Mouse (Mus musculus) lung, embryonic 15.5 days (tissue): ENCODE results near the gene Btn2a2. TPM values are rescaled to one million over a fixed set of nuclear protein-coding genes. Genes with fewer than 3 reads are reported as not detected.
A peak's percentile ranks its signal among the peaks of the same experiment; 100 is the strongest.

ENCODE experiments used
- ATAC-seq: fragments of 200-750 bp; cut with Nextera tagmentation; 2 replicates; pipeline ENCODE4 v1.8.0; 2017; ENCODE audit warnings: moderate number of reproducible peaks, borderline replicate concordance; ENCODE audit not compliant: low FRiP score, low TSS enrichment; ENCODE audit errors: extremely low read depth
- H3K27ac ChIP-seq: fragments of 300-500 bp; sonication (generic); 2 replicates; pipeline ENCODE4 v1.5.1; 2015; ENCODE audit warnings: moderate library complexity, mild to moderate bottlenecking, inconsistent platforms
- H3K27me3 ChIP-seq: fragments of 300-500 bp; sonication (generic); 2 replicates; pipeline ENCODE4 v1.6.1; 2015; ENCODE audit warnings: inconsistent platforms
- H3K36me3 ChIP-seq: fragments of 300-500 bp; sonication (generic); 2 replicates; pipeline ENCODE4 v1.6.1; 2015; ENCODE audit warnings: inconsistent platforms
- H3K4me1 ChIP-seq: fragments of 300-500 bp; sonication (generic); 2 replicates; pipeline ENCODE4 v1.6.1; 2015; ENCODE audit warnings: inconsistent platforms
- H3K4me2 ChIP-seq: fragments of 300-500 bp; sonication (generic); 2 replicates; pipeline ENCODE4 v1.6.1; 2015; ENCODE audit warnings: inconsistent platforms, mild to moderate bottlenecking, moderate library complexity
- H3K4me3 ChIP-seq: fragments of 300-500 bp; sonication (generic); 2 replicates; pipeline ENCODE4 v1.5.1; 2015; ENCODE audit warnings: mild to moderate bottlenecking, inconsistent platforms
- H3K9ac ChIP-seq: fragments of 300-500 bp; sonication (generic); 2 replicates; pipeline ENCODE4 v1.6.1; 2015; ENCODE audit warnings: inconsistent platforms
- H3K9me3 ChIP-seq: fragments of 300-500 bp; sonication (generic); 2 replicates; pipeline ENCODE4 v1.6.1; 2016; ENCODE audit warnings: inconsistent platforms
- WGBS: fragments of 180-500 bp; shearing (Covaris S2); methylation state at CpG from one replicate; pipeline ENCODE4 v1.1.7; 2015; 5-methylcytosine and 5-hydroxymethylcytosine counted together
- polyA plus RNA-seq: library from polyadenylated mRNA; unstranded; fragments of >200 nt; fragmentation: Nextera tagmentation; extraction: Ambion mirVana; gene quantifications from 2 replicates; pipeline ENCODE4 v1.2.1, GENCODE M21; 2015

The Btn2a2 gene
- polyA plus RNA-seq, 1 experiment from 2014 or later = 0.16 TPM

DNA sequence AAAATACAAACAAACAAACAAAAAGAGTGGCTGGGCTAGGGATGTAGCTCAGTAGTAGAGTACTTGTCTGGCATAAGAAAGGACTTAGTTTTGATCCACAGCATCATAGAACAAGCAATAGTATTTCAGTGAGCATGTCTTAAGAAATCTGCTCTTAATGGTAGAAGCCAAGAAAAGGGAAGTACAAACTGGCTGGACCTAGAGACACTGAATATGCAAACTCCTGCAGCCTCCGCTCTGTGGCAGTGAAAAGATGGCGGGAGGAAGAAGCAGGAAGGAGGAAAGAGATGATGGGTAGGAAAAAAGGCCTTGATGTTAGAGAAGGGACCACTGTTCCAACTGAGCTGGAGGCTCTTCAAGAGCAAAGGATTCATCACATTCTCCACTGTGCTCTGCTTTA, 5.5 kb downstream of the Btn2a2 start:
- Histone ChIP-seq H3K4me2 (no peak overlapping the region), H3K36me3 (no peaks in the 10 kb centered on the region)
- WGBS = 75% methylated on average over 2 of the region's 2 CpGs

DNA sequence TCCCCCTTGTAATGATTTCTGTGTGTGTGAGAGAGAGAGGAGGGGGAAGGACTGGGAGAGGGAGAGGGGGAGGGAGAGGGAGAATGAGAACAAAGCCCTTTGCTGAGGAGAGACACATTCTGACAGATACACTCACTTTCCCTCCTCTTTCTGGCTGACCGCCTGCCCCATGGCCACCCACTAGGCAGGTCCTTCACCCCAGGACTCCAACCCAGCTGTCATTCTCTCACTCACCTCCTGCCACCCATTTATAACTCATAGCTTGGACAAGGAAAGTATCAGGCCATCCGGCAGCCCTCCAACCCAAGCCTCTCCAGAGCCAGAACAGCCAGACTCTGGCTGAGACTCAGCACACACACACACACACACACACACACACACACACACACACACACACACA, 13.0 kb downstream of the Btn2a2 start:
- Histone ChIP-seq H3K4me1 (no peaks in the 10 kb centered on the region), H3K27me3 (no peaks in the 10 kb centered on the region), H3K36me3 (no peaks in the 10 kb centered on the region), H3K4me2 (no peak overlapping the region), H3K9me3 (no peaks in the 10 kb centered on the region), H3K27ac (no peak overlapping the region), H3K9ac (no peak overlapping the region), H3K4me3 (no peak overlapping the region)
- WGBS = 4% methylated on average over 2 of the region's 2 CpGs
- peak; percentile 85 for ATAC-seq

More for the DNA sequence above, 5.5 kb downstream of the Btn2a2 start:
- no peak overlapping the region for H3K4me3 ChIP-seq
- no peaks in the 10 kb centered on the region for H3K27me3 ChIP-seq
- peaks cover 4% of the 10 kb centered on the region; the same call in 1 of the 2 replicates for H3K4me1 ChIP-seq
- no peak overlapping the region for H3K27ac ChIP-seq
- ATAC-seq = no peak
- H3K9ac ChIP-seq = no peak overlapping the region
- H3K9me3 ChIP-seq = no peaks in the 10 kb centered on the region

DNA sequence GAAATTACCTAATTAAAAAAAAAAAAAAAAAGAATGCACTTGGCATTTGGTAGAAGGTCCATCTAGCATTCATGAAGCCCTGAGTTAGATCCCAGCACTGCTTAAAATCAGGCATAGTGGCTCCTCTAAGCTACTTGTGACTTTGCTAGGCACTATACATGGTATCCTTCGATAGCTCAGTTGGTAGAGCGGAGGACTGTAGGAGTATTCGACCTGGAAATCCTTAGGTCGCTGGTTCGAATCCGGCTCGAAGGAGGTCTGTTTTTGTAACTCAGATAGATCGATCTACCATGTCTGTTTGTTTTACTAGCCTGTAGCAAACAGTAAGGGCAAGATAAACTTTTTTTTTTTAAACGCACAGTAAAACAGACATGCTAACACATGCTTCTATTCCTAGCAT, 21.7 kb downstream of the Btn2a2 start:
- H3K36me3 ChIP-seq = no peaks in the 10 kb centered on the region

DNA sequence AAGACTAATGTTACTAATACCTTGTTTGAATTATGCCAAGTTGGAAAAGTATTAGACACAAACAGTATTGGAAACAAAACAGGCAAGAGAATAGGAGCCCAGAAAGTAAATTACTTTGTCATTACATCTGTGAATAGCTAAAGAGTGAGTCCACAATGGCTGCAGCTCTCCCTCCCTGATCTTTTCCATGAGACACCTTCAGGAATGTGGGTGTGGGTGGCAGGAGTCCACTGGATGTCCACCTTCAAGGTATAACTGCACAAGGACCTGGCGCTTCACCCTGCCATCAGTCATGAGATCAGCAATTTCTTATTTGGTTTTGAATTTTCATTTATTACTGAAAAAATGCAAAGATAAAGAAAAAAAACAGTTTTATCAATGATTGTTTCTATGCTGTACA, 22.4 kb downstream of the Btn2a2 start:
- H3K9me3 ChIP-seq = no peaks in the 10 kb centered on the region
- no peaks in the 10 kb centered on the region for H3K27me3 ChIP-seq
- peaks cover 17% of the 10 kb centered on the region for H3K4me1 ChIP-seq
- H3K9ac ChIP-seq = no peak overlapping the region
- no peak for ATAC-seq
- no peak overlapping the region for H3K4me3 ChIP-seq
- 61% methylated on average over 1 of the region's 1 CpGs for WGBS
- peak overlapping the region; percentile 90 for H3K4me2 ChIP-seq
- H3K36me3 ChIP-seq = no peaks in the 10 kb centered on the region
- no peak overlapping the region for H3K27ac ChIP-seq

More for the DNA sequence above, 21.7 kb downstream of the Btn2a2 start:
- Histone ChIP-seq H3K4me2 (no peak overlapping the region), H3K4me3 (no peak overlapping the region), H3K9me3 (no peaks in the 10 kb centered on the region), H3K4me1 (peaks cover 17% of the 10 kb centered on the region), H3K27ac (no peak overlapping the region), H3K27me3 (no peaks in the 10 kb centered on the region), H3K9ac (no peak overlapping the region)
- no peak for ATAC-seq
- 3% methylated on average over 9 of the region's 9 CpGs for WGBS

DNA sequence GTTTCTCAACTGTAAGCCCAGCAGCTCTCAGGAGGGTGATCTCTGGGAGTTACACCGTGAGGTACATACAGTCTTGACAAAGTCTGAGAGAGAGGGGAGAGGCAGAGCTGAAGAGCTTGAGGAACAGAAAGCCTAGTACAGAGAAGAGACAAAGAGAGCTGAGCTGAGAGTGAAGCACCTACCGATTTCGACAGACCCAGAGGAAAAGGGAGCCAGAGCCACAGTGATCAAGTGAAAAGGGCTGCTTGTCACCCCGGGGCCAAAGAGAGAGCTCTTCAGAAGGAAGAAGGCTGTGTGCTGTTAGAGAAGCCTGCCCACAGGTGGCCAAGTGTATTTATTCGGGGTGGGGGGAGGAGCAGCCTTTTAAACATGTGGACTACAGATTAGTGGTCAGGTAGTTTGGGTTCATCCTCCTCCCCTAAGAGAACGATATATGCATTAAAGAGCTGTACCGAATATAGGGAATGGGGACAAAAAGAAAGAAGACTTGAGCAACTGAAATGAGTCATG, 23.0 kb downstream of the Btn2a2 start, which contains the start of gene Btn1a1:
Gene Btn1a1 (minus strand): TSS at position 302 of the 510 bp plus-strand sequence.
- no peak within 1 kb of the TSS for H3K27ac ChIP-seq

DNA sequence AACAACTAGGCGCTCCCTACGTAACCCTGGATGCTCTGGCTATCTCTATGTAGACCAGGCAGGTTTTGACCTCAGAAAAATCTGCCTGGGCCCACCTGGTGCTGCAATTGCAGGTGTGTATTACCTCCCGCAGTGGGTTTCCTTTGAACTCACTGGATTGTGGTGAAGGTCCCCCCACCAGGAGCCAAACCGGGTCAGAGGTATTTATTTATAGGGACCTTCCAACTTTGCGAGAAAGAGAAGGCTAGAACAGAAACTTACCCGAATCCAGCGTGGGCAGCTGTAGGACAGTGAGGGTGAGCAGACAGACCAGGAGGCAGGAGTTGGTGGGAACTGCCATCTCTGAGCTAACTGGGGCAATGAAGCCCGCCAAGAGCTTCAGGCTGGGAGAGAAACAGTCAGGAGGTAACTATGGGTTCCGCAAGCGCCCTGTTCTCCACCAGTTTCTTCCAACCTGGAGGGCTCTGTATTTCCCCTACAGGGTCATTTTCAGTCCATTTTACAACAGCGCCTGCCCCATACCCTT, 23.8 kb downstream of the Btn2a2 start:
- H3K36me3 ChIP-seq = no peaks in the 10 kb centered on the region
- no peaks in the 10 kb centered on the region for H3K27me3 ChIP-seq
- peak overlapping the region; percentile 49; the same call in 1 of the 2 replicates for H3K9ac ChIP-seq
- no peak for ATAC-seq
- peak overlapping the region; percentile 56 for H3K4me3 ChIP-seq
- no peaks in the 10 kb centered on the region for H3K9me3 ChIP-seq
- H3K4me1 ChIP-seq = peaks cover 25% of the 10 kb centered on the region
- peak overlapping the region; percentile 90 for H3K4me2 ChIP-seq
- WGBS = 3% methylated on average over 11 of the region's 11 CpGs
- H3K27ac ChIP-seq = no peak overlapping the region

More for the DNA sequence above, 23.0 kb downstream of the Btn2a2 start, which contains the start of gene Btn1a1:
- WGBS = 3% methylated on average over 7 of the region's 7 CpGs
- Histone ChIP-seq H3K4me3 (peak within 1 kb of the TSS; percentile 56), H3K4me2 (peak within 1 kb of the TSS; percentile 90), H3K9ac (peak within 1 kb of the TSS; percentile 49), H3K27me3 (no peaks in the 10 kb centered on the region), H3K9me3 (no peaks in the 10 kb centered on the region), H3K36me3 (no peaks in the 10 kb centered on the region), H3K4me1 (peaks cover 18% of the 10 kb centered on the region)
- ATAC-seq = no peak

DNA sequence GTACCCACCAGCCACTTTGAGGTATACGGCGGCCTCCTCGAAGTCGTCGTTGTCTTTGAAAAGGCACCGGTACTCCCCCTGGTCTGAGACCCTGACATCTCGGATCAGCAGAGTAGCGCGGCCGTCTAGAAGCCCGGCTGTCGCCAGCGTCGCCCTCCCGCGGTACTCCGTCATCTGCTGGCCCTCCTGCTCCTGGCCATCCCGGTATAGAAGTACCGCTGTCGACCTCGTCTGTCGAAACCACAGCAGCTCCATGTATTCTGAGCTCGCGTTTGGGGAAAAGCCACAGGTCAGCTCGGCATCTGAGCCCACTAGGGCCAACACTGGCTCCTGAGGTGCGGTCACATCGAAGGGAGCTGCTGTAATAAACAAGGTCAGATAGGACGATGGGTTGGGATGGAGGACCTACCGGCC, 24.4 kb downstream of the Btn2a2 start:
- peak overlapping the region; percentile 90 for H3K4me2 ChIP-seq
- ATAC-seq = peak; percentile 29; the same call in 1 of the 2 replicates
- no peak overlapping the region for H3K27ac ChIP-seq
- H3K9me3 ChIP-seq = no peaks in the 10 kb centered on the region
- H3K27me3 ChIP-seq = no peaks in the 10 kb centered on the region
- WGBS = under 1% methylated on average over 29 of the region's 29 CpGs
- H3K4me1 ChIP-seq = peaks cover 25% of the 10 kb centered on the region
- H3K4me3 ChIP-seq = peak overlapping the region; percentile 56
- no peaks in the 10 kb centered on the region for H3K36me3 ChIP-seq
- peak overlapping the region; percentile 49 for H3K9ac ChIP-seq

DNA sequence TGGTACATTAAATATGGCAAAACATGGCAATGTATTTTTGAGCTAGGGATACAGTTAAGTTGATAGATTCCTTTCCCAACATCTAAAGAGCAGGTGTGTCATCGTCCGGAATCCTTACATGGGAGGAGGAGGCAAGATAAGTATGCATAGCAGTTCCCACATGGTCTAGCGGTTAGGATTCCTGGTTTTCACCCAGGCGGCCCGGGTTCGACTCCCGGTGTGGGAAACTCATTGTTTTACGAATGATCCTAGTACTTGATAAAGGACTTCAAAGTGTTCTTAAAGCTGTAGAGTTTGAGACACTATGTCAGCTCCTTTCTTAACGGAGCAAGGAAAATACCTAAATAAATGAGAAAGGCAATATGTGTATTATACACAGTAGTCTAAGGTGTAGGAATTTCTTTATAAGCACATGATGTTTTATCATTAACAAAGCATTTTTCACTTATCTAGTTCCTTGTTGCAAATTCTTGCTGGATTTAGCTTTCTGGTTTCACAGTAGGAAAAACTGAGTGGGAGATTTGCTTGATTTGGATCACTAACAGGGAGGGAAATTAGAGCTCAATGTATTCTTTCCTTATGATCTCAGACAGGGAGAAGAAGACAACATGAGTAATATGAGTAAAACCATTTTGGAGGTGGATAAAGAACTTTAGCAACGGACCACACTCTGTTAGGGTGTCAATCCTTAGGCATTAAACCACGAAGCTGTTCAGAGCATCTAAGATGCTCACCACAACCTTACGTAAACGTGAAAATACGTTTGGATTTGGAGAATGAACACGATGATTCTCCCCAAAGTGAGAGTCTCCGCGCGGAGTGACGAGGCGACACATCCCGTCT, 25.1 kb downstream of the Btn2a2 start:
- Histone ChIP-seq H3K4me3 (peak overlapping the region; percentile 56), H3K36me3 (no peaks in the 10 kb centered on the region), H3K27me3 (no peaks in the 10 kb centered on the region), H3K27ac (no peak overlapping the region), H3K4me2 (peak overlapping the region; percentile 90), H3K4me1 (peaks cover 25% of the 10 kb centered on the region), H3K9me3 (no peaks in the 10 kb centered on the region), H3K9ac (peak overlapping the region; percentile 49)
- WGBS = under 1% methylated on average over 21 of the region's 21 CpGs
- ATAC-seq = peak; percentile 57; the same call in 1 of the 2 replicates

DNA sequence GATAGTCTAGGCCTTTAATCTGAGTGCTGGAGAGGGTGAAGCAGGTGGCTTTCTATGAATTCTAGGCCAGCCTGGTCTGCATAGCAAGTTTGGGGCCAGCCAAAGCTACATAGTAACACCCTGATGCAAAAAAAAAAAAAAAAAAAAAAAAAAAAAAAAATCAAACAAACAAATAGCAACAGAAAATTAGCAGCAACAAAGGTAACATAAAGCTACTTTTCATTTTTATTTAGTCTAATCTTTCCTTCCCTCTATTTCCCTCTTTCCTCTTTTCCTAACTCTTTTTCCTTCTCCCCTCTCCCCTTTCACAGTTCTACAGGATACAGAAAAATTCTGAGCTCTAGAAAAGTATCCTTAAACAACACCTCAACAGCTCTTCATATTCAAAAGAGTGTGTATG, 26.0 kb downstream of the Btn2a2 start:
- Histone ChIP-seq H3K27me3 (no peaks in the 10 kb centered on the region), H3K4me3 (no peak overlapping the region), H3K9ac (no peak overlapping the region), H3K9me3 (no peaks in the 10 kb centered on the region), H3K36me3 (no peaks in the 10 kb centered on the region), H3K27ac (no peak overlapping the region), H3K4me2 (no peak overlapping the region), H3K4me1 (peaks cover 25% of the 10 kb centered on the region)
- no peak for ATAC-seq

DNA sequence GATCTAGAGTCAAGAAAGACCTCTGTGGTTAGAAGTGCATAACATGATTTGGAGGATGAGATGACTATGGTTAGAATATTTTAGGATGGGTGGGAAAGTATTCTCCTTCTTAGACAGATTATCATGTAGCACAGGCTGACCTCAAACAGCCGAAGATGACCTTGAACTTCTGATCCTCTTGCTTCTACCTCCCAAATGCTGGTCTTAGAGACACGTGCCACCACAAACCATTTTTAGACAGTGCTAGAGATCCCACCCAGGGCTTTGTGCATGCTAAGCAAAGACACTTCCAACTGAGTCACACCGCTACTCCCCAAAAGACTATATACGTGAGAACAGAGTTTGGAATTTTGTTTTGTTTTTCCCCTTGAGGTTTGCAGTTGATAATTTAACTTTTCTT, 26.6 kb downstream of the Btn2a2 start:
- Histone ChIP-seq H3K4me1 (peaks cover 25% of the 10 kb centered on the region), H3K27ac (no peak overlapping the region), H3K4me3 (no peak overlapping the region), H3K36me3 (no peaks in the 10 kb centered on the region), H3K9me3 (no peaks in the 10 kb centered on the region), H3K27me3 (no peaks in the 10 kb centered on the region), H3K4me2 (no peak overlapping the region), H3K9ac (no peak overlapping the region)
- ATAC-seq = no peak
- WGBS = 84% methylated on average over 4 of the region's 4 CpGs

DNA sequence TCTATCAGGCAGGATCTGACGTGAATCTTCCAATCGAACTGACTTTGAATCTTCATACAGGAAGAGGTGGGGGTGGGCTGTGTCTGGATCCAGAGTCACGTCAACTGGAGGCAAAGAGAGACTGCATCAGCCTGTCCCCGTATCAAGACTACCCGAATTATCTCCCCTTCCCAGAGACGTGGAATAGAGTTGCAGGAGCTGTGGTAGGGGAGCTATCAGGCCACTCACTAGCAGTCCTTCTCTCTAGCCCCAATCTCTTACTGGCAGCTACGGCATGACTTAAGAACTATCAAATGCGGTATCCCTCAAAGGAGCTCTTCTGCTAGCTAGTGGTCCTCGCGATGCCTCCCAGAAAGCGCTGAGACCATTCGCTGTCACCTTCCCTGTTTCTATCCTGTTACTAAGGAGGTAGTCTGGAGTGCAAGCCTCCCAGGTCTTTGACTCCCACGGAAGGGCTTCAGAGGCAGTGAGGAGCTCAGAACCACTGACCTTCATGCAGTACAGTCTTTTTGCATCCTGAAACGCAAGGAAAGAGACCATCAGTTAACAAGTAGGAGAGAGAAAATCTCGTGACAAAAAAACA, 29.3 kb downstream of the Btn2a2 start:
- no peak for ATAC-seq
- H3K9me3 ChIP-seq = no peaks in the 10 kb centered on the region
- H3K4me1 ChIP-seq = peaks cover 10% of the 10 kb centered on the region; the same call in 1 of the 2 replicates
- H3K27ac ChIP-seq = no peak overlapping the region
- no peaks in the 10 kb centered on the region for H3K36me3 ChIP-seq
- H3K9ac ChIP-seq = no peak overlapping the region
- no peak overlapping the region for H3K4me3 ChIP-seq
- 0 out of 2 replicates have a peak overlapping the region, but pooled peaks have one; percentile 7 for H3K4me2 ChIP-seq
- WGBS = 25% methylated on average over 15 of the region's 15 CpGs
- H3K27me3 ChIP-seq = 0 out of 2 replicates have a peak, but pooled peaks cover 3% of the 10 kb centered on the region
